Mouse (Mus musculus) C2C12 (cell line): Measurements from ENCODE around the gene Hmgcs2.

Experiments used
- CEBPB ChIP-seq: IDR thresholded peaks from one replicate; pipeline ENCODE4 v1.6.1; 2011; ENCODE audit warnings: low read depth, mild to moderate bottlenecking, control low read depth, moderate library complexity
- CTCF ChIP-seq: IDR thresholded peaks from one replicate; pipeline ENCODE4 v1.5.1; 2011; ENCODE audit not compliant: control insufficient read depth, insufficient read depth, insufficient read length
- FOSL1 ChIP-seq: IDR thresholded peaks from one replicate; pipeline ENCODE4 v1.8.0; 2011; ENCODE audit warnings: mild to moderate bottlenecking, low read length; ENCODE audit not compliant: poor library complexity, insufficient read depth, severe bottlenecking
- MAX ChIP-seq: IDR thresholded peaks from one replicate; pipeline ENCODE4 v1.6.1; 2011; ENCODE audit warnings: mild to moderate bottlenecking, control low read depth
- MYOG ChIP-seq: IDR thresholded peaks from one replicate; pipeline ENCODE4 v1.6.1; 2011; ENCODE audit not compliant: control insufficient read depth, insufficient read length; ENCODE audit errors: extremely low read depth
- USF1 ChIP-seq: IDR thresholded peaks from one replicate; pipeline ENCODE4 v1.6.1; 2011; ENCODE audit warnings: low read depth, mild to moderate bottlenecking, control low read depth, moderate library complexity

DNA sequence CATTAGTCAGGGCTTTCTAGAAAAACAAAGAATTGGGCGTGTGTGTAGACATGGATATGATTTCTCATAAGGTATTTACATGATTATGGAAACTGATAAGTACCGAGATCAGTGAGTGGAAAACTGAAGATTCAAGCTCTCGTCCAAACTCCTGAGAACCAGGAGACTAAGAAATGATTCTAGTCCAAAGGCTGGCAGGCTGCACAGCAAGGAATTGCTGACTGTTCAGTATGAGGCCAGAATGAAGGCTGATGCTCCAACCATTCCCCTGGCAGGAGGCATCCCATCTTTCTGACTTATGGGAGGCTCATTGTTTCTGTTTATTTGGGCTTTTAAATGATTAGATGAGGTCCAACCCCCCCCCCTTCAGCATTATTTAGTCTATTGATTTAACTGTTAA lies 19.7 kb upstream of the Hmgcs2 start:
- TF ChIP-seq USF1 = no peak
- no peak for TF ChIP-seq CTCF
- TF ChIP-seq MAX = no peak
- no peak for TF ChIP-seq MYOG
- no peak for TF ChIP-seq FOSL1
- no peak for TF ChIP-seq CEBPB
